Mouse (Mus musculus): Measurements from ENCODE around the gene Gm13088. TPM values are rescaled to one million over a fixed set of nuclear protein-coding genes. Genes with fewer than 3 reads are reported as not detected.
"Not testable (repeated sequence)": the region's sequence is repeated elsewhere in the genome, so short reads cannot be mapped to it uniquely, and the experiment has no call there.

Gm13088 gene
- not detected in 2 replicates for polyA plus RNA-seq (2014; fragmentation: Nextera tagmentation; extraction: Ambion mirVana)

- H3K27me3 ChIP-seq (ENCODE audit: control insufficient read depth, insufficient read depth, low read length): not testable (repeated sequence)
Observed at GRCm38 (mm10) chr4:143657146-143657545, at the start of gene Gm13088. Gene Gm13088, minus strand, starts transcription at chr4:143657246.

GRCm38 (mm10) chr4:143702611-143703010, 45.6 kb upstream of the Gm13088 start, which contains the start of gene Gm13089:
Gene Gm13089, minus strand, starts transcription at chr4:143702711.
- no peaks in the 10 kb centered on the region for H3K27me3 ChIP-seq (ENCODE audit: control insufficient read depth, insufficient read depth, low read length)
- H3K4me2 ChIP-seq (ENCODE audit: low read depth, low read length): no peak within 1 kb of the TSS
- ATAC-seq (replicated peaks; ENCODE audit: insufficient number of reproducible peaks, low FRiP score, low TSS enrichment, low read depth) (no peak), DNase-seq (ENCODE audit: low spot score) (no peak)
- H3K9me3 ChIP-seq (replicated peaks; ENCODE audit: control insufficient read depth, low read length): no peaks in the 10 kb centered on the region
- H3K27ac ChIP-seq (replicated peaks; ENCODE audit: low read depth, low read length): no peak within 1 kb of the TSS
- H3K36me3 ChIP-seq (replicated peaks; ENCODE audit: control insufficient read depth, insufficient read depth, low read depth, low read length): no peaks in the 10 kb centered on the region
- H3K4me1 ChIP-seq (ENCODE audit: control insufficient read depth, insufficient read depth, low read length): no peaks in the 10 kb centered on the region
- 94% methylated on average over 2 of the region's 2 CpGs for WGBS
- no peak within 1 kb of the TSS for H3K4me3 ChIP-seq (ENCODE audit: low read depth, low read length)
- no peak within 1 kb of the TSS for H3K9ac ChIP-seq (replicated peaks; ENCODE audit: low read length)

More at GRCm38 (mm10) chr4:143657146-143657545, at the start of gene Gm13088:
- DNase-seq (ENCODE audit: low spot score); H3K4me1 ChIP-seq (ENCODE audit: control insufficient read depth, insufficient read depth, low read length); H3K9ac ChIP-seq (replicated peaks; ENCODE audit: low read length); H3K36me3 ChIP-seq (replicated peaks; ENCODE audit: control insufficient read depth, insufficient read depth, low read depth, low read length); ATAC-seq (replicated peaks; ENCODE audit: insufficient number of reproducible peaks, low FRiP score, low TSS enrichment, low read depth); H3K27ac ChIP-seq (replicated peaks; ENCODE audit: low read depth, low read length); H3K4me2 ChIP-seq (ENCODE audit: low read depth, low read length); H3K4me3 ChIP-seq (ENCODE audit: low read depth, low read length); H3K9me3 ChIP-seq (replicated peaks; ENCODE audit: control insufficient read depth, low read length): not testable (repeated sequence)

GRCm38 (mm10) chr4:143618101-143618500, 38.9 kb downstream of the Gm13088 start:
- not testable (repeated sequence) for DNase-seq (ENCODE audit: low spot score); H3K4me1 ChIP-seq (ENCODE audit: control insufficient read depth, insufficient read depth, low read length); H3K9me3 ChIP-seq (replicated peaks; ENCODE audit: control insufficient read depth, low read length); H3K4me3 ChIP-seq (ENCODE audit: low read depth, low read length); H3K9ac ChIP-seq (replicated peaks; ENCODE audit: low read length); H3K27ac ChIP-seq (replicated peaks; ENCODE audit: low read depth, low read length); H3K36me3 ChIP-seq (replicated peaks; ENCODE audit: control insufficient read depth, insufficient read depth, low read depth, low read length); ATAC-seq (replicated peaks; ENCODE audit: insufficient number of reproducible peaks, low FRiP score, low TSS enrichment, low read depth); H3K4me2 ChIP-seq (ENCODE audit: low read depth, low read length); H3K27me3 ChIP-seq (ENCODE audit: control insufficient read depth, insufficient read depth, low read length)
- 78% methylated on average over 4 of the region's 4 CpGs for WGBS

- not testable (repeated sequence) for ATAC-seq (replicated peaks; ENCODE audit: insufficient number of reproducible peaks, low FRiP score, low TSS enrichment, low read depth); H3K4me3 ChIP-seq (ENCODE audit: low read depth, low read length); H3K36me3 ChIP-seq (replicated peaks; ENCODE audit: control insufficient read depth, insufficient read depth, low read depth, low read length); H3K9ac ChIP-seq (replicated peaks; ENCODE audit: low read length); H3K4me1 ChIP-seq (ENCODE audit: control insufficient read depth, insufficient read depth, low read length); DNase-seq (ENCODE audit: low spot score); H3K27ac ChIP-seq (replicated peaks; ENCODE audit: low read depth, low read length); H3K4me2 ChIP-seq (ENCODE audit: low read depth, low read length); H3K27me3 ChIP-seq (ENCODE audit: control insufficient read depth, insufficient read depth, low read length); H3K9me3 ChIP-seq (replicated peaks; ENCODE audit: control insufficient read depth, low read length)
Observed at GRCm38 (mm10) chr4:143614703-143615102, 42.3 kb downstream of the Gm13088 start, which contains the start of gene Gm13083. Gene Gm13083, plus strand, starts transcription at chr4:143615003.

- not testable (repeated sequence) for H3K9me3 ChIP-seq (replicated peaks; ENCODE audit: control insufficient read depth, low read length); H3K36me3 ChIP-seq (replicated peaks; ENCODE audit: control insufficient read depth, insufficient read depth, low read depth, low read length); H3K9ac ChIP-seq (replicated peaks; ENCODE audit: low read length); H3K27ac ChIP-seq (replicated peaks; ENCODE audit: low read depth, low read length); ATAC-seq (replicated peaks; ENCODE audit: insufficient number of reproducible peaks, low FRiP score, low TSS enrichment, low read depth); H3K4me1 ChIP-seq (ENCODE audit: control insufficient read depth, insufficient read depth, low read length); H3K4me2 ChIP-seq (ENCODE audit: low read depth, low read length); H3K4me3 ChIP-seq (ENCODE audit: low read depth, low read length); H3K27me3 ChIP-seq (ENCODE audit: control insufficient read depth, insufficient read depth, low read length); DNase-seq (ENCODE audit: low spot score)
- WGBS: 92% methylated on average over 9 of the region's 9 CpGs
Observed at GRCm38 (mm10) chr4:143611927-143612326, 45.1 kb downstream of the Gm13088 start.

Other genes with a start within 250 kb of the Gm13088 start
- 18.7 and 19.0 TPM in 2 replicates for gene Pramef8, start 244.8 kb downstream of the Gm13088 start, polyA plus RNA-seq (2014; fragmentation: Nextera tagmentation; extraction: Ambion mirVana)
- gene Oog4, start 206.9 kb downstream of the Gm13088 start, polyA plus RNA-seq (2014; fragmentation: Nextera tagmentation; extraction: Ambion mirVana): not detected in 2 replicates
- not detected in 2 replicates for gene Gm13043, start 145.9 kb downstream of the Gm13088 start, polyA plus RNA-seq (2014; fragmentation: Nextera tagmentation; extraction: Ambion mirVana)
- not detected in 2 replicates for gene Gm13040, start 121.3 kb downstream of the Gm13088 start, polyA plus RNA-seq (2014; fragmentation: Nextera tagmentation; extraction: Ambion mirVana)
- gene BC080695, start 105.5 kb downstream of the Gm13088 start, polyA plus RNA-seq (2014; fragmentation: Nextera tagmentation; extraction: Ambion mirVana): not detected in 2 replicates
- not detected in 2 replicates for gene Gm13057, start 105.5 kb downstream of the Gm13088 start, polyA plus RNA-seq (2014; fragmentation: Nextera tagmentation; extraction: Ambion mirVana)
- not detected in 2 replicates for gene Gm13083, start 42.2 kb downstream of the Gm13088 start, polyA plus RNA-seq (2014; fragmentation: Nextera tagmentation; extraction: Ambion mirVana)
- not detected in 2 replicates for gene Gm13089, start 45.5 kb upstream of the Gm13088 start, polyA plus RNA-seq (2014; fragmentation: Nextera tagmentation; extraction: Ambion mirVana)
- not detected in 2 replicates for gene Gm13078, start 62.2 kb upstream of the Gm13088 start, polyA plus RNA-seq (2014; fragmentation: Nextera tagmentation; extraction: Ambion mirVana)
- gene Gm13023, start 132.1 kb upstream of the Gm13088 start, polyA plus RNA-seq (2014; fragmentation: Nextera tagmentation; extraction: Ambion mirVana): not detected in 2 replicates
- not detected in 2 replicates for gene Gm13084, start 158.8 kb upstream of the Gm13088 start, polyA plus RNA-seq (2014; fragmentation: Nextera tagmentation; extraction: Ambion mirVana)
- gene Gm13103, start 189.3 kb upstream of the Gm13088 start, polyA plus RNA-seq (2014; fragmentation: Nextera tagmentation; extraction: Ambion mirVana): not detected in 2 replicates
- gene Pramef6, start 243.1 kb upstream of the Gm13088 start, polyA plus RNA-seq (2014; fragmentation: Nextera tagmentation; extraction: Ambion mirVana): not detected in 2 replicates

Data from embryonic facial prominence, embryonic 11.5 days (tissue).